Mouse (Mus musculus) bone marrow, adult 2 months (tissue): ENCODE data around the gene Scgb2b11. TPM values are rescaled to one million over a fixed set of nuclear protein-coding genes. Genes with fewer than 3 reads are reported as not detected.
"Not testable (repeated sequence)": the region's sequence is repeated elsewhere in the genome, so short reads cannot be mapped to it uniquely, and the experiment has no call there.

ENCODE experiments used
- H3K27ac ChIP-seq: fragments of 200-500 bp; 2 replicates; pipeline ENCODE4 v1.5.1; 2012; ENCODE audit warnings: low read depth, mild to moderate bottlenecking, control low read depth, inconsistent platforms, low read length; ENCODE audit not compliant: control insufficient read depth, poor library complexity, insufficient read depth
- H3K4me1 ChIP-seq: fragments of 200-500 bp; 2 replicates; pipeline ENCODE4 v1.6.1; 2011; ENCODE audit warnings: low read length; ENCODE audit not compliant: control insufficient read depth, insufficient read depth
- H3K4me3 ChIP-seq: fragments of 200-500 bp; replicated peaks from 2 replicates; pipeline ENCODE3; 2011; ENCODE audit warnings: mild to moderate bottlenecking, low read depth, low read length, control low read depth; ENCODE audit not compliant: control insufficient read depth
- WGBS: fragments of 180-500 bp; shearing (Covaris S2); methylation state at CpG from one replicate; pipeline ENCODE4 v1.1.7; 2018; 5-methylcytosine and 5-hydroxymethylcytosine counted together
- polyA plus RNA-seq: library from polyadenylated mRNA; stranded (reverse); fragments of >200 nt; gene quantifications from 2 replicates; pipeline ENCODE4 v1.2.4, GENCODE M21; 2011; ENCODE audit warnings: low replicate concordance; ENCODE audit not compliant: missing spikeins, insufficient read depth, insufficient read length

The Scgb2b11 gene
- not detected in 2 replicates for polyA plus RNA-seq

DNA sequence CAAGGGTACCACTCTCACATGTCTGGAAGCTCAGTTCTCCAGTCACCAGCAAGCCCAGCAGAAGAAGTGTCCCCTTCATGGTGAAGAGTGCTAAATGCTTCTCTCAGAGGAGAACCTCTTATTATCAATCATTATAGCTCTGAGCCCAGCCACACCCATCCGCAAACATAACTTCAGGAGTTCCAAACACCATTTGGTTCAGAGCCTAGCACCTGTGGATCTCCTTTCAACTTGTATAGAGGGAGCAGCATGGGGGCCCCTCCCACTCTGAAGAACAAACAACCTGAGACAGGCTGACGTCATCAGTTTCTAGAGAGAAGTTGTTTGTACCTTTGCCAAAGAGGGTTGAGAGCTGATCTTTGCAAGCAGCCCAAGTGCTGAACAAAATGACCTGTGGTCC is at the start of gene Scgb2b11:
Scgb2b11 (minus strand) TSS at position 101 of the 400 bp plus-strand sequence.
- H3K4me1 ChIP-seq, H3K4me3 ChIP-seq, H3K27ac ChIP-seq: not testable (repeated sequence)
- WGBS: 82% methylated on average over 2 of the region's 2 CpGs

DNA sequence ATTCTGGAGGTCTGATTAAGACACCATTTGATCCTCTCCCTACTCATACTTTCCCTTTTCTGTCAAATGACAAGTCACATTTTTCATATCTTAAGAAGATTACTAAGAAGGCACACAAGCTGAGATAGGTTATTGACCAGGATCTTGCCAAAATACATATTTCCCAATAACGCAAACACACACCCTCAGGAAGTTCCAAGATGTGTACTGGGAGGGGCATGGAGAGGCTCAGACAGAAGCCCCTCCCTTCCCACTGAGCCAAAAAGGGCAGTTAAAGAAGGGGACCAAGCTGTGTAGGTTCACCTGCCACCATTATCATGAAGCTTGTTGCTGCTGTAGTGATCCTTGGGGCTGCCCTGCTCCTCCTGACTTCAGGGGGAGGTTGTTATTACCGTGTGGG is 11.6 kb upstream of the Scgb2b11 start, which contains the start of gene Scgb1b11:
Scgb1b11 (plus strand) TSS at position 301 of the 400 bp plus-strand sequence.
- no CpG with 5 or more reads among the region's 2 CpGs for WGBS
- H3K4me1 ChIP-seq, H3K27ac ChIP-seq, H3K4me3 ChIP-seq: not testable (repeated sequence)

Other genes with a start within 250 kb of the Scgb2b11 start
- gene Scgb1b10, start 110.3 kb downstream of the Scgb2b11 start, polyA plus RNA-seq: not detected in 2 replicates
- gene Scgb1b11, start 11.7 kb upstream of the Scgb2b11 start, polyA plus RNA-seq: not detected in 2 replicates
- gene Scgb2b12, start 116.1 kb upstream of the Scgb2b11 start, polyA plus RNA-seq: not detected in 2 replicates
- not detected in 2 replicates for gene Scgb1b12, start 123.0 kb upstream of the Scgb2b11 start, polyA plus RNA-seq
- gene Scgb1b29, start 230.4 kb upstream of the Scgb2b11 start, polyA plus RNA-seq: not detected in 2 replicates